10 mouse cellular contexts compared by ENCODE assay signal in the genomic region with DNA sequence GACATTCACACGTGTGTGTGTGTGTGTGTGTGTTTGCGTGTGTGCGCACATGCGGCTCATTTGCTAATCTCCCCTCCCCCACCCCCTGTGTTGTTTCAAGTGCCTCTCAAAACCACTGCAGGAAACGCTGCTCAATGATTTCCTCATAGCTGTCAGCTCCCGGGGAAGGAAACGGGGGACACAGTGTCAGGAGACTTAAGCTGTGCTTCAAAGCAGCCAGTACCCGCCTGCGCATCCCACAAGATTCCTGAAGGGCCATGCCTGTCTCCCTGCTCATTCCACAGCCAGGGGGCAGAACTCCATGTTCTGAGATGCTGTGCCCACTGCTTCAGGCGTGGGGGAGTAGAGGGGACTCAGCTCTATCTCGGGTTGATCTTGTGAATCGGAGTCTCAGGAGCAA. TPM values are rescaled to one million over a fixed set of nuclear protein-coding genes. Genes with fewer than 3 reads are reported as not detected.
DNase-seq lines count a peak whose midpoint lies in the region; ATAC-seq and TF ChIP-seq lines count a peak whose summit lies in the region.
"Had no signal": no experiment of that assay in that cellular context is flagged by ENCODE, and none has a peak within 500 bp of the region (broad histone marks: within the 10 kb centered on the region; RNA-seq: fewer than 3 reads in every experiment).

No protein-coding gene starts in this region.

- no peaks in the 10 kb centered on the region for H3K27me3 ChIP-seq in embryonic facial prominence, embryonic 10.5 days (replicated peaks; ENCODE audit: low read depth, poor library complexity, severe bottlenecking)
- H3K27me3 ChIP-seq in midbrain, postnatal 0 days (ENCODE audit: insufficient read depth, low read length), result no peaks in the 10 kb centered on the region
- no peaks in the 10 kb centered on the region for H3K27me3 ChIP-seq in intestine, embryonic 15.5 days (replicated peaks)

- H3K4me3 ChIP-seq in embryonic facial prominence, embryonic 10.5 days, result no peak overlapping the region
- no peak overlapping the region for H3K4me3 ChIP-seq in midbrain, postnatal 0 days (ENCODE audit: low read depth, low read length)
- H3K4me3 ChIP-seq in intestine, embryonic 15.5 days (replicated peaks), result no peak overlapping the region

- 0 out of 2 replicates have a peak, but pooled peaks have one; percentile 31 for ATAC-seq in midbrain, postnatal 0 days (ENCODE audit: low FRiP score)
- ATAC-seq in intestine, embryonic 15.5 days, result no peak

- intact Hi-C loops in heart, postnatal 25 days (cut with DNase I), result no loop called here

- H3K4me2 ChIP-seq in midbrain, postnatal 0 days (ENCODE audit: low read depth, low read length, poor library complexity, severe bottlenecking), result no peak overlapping the region
- no peak overlapping the region for H3K4me2 ChIP-seq in intestine, embryonic 15.5 days (replicated peaks)

- no peaks in the 10 kb centered on the region for H3K9me3 ChIP-seq in embryonic facial prominence, embryonic 10.5 days
- no peaks in the 10 kb centered on the region for H3K9me3 ChIP-seq in midbrain, postnatal 0 days (ENCODE audit: low read length)
- no peaks in the 10 kb centered on the region for H3K9me3 ChIP-seq in intestine, embryonic 15.5 days
- H3K9me3 ChIP-seq: G1E had no signal

- H3K27ac ChIP-seq in embryonic facial prominence, embryonic 10.5 days (replicated peaks), result no peak overlapping the region; the same call in 1 of the 2 replicates
- no peak overlapping the region for H3K27ac ChIP-seq in midbrain, postnatal 0 days (ENCODE audit: low read depth, low read length)
- H3K27ac ChIP-seq in intestine, embryonic 15.5 days, result no peak overlapping the region

- 57% methylated on average over 12 of the region's 12 CpGs for WGBS in embryonic facial prominence, embryonic 10.5 days
- WGBS in midbrain, postnatal 0 days, result 48% methylated on average over 12 of the region's 12 CpGs
- 54% methylated on average over 12 of the region's 12 CpGs for WGBS in intestine, embryonic 15.5 days

- H3K4me1 ChIP-seq in embryonic facial prominence, embryonic 10.5 days, result peaks cover 24% of the 10 kb centered on the region
- no peaks in the 10 kb centered on the region for H3K4me1 ChIP-seq in midbrain, postnatal 0 days (ENCODE audit: insufficient read depth, low read length)
- no peaks in the 10 kb centered on the region; the same call in 1 of the 2 replicates for H3K4me1 ChIP-seq in intestine, embryonic 15.5 days (replicated peaks)

- H3K36me3 ChIP-seq in embryonic facial prominence, embryonic 10.5 days (replicated peaks), result no peaks in the 10 kb centered on the region
- H3K36me3 ChIP-seq in midbrain, postnatal 0 days (ENCODE audit: insufficient read depth, low read length), result no peaks in the 10 kb centered on the region
- H3K36me3 ChIP-seq in intestine, embryonic 15.5 days, result no peaks in the 10 kb centered on the region
- H3K36me3 ChIP-seq: G1E had no signal

- peak; percentile 65 for TF ChIP-seq CTCF in midbrain, postnatal 0 days (IDR thresholded peaks at IDR 0.05)

- peak; percentile 16 to 23 for DNase-seq in heart, adult 18-20 months
- no peak for DNase-seq in heart, postnatal 25 days (ENCODE audit: low spot score)
- peak; percentile 78 for DNase-seq in CD4-positive, CD25-positive, alpha-beta regulatory T cell, adult 2 months (ENCODE audit: low read depth, low spot score)
- DNase-seq in embryonic facial prominence, embryonic 10.5 days (ENCODE audit: low spot score), result peak; percentile 36
- DNase-seq in kidney, postnatal 14 days, result peak; percentile 57
- no peak for DNase-seq in midbrain, postnatal 0 days (ENCODE audit: low spot score)
- no peak for DNase-seq in gastrocnemius, adult 8-10 months (ENCODE audit: low spot score in 2 of 2)

- H3K9ac ChIP-seq in midbrain, postnatal 0 days (replicated peaks; ENCODE audit: low read length, poor library complexity, severe bottlenecking), result no peak overlapping the region
- no peak overlapping the region for H3K9ac ChIP-seq in intestine, embryonic 15.5 days

RNA-seq across cellular contexts. Expression of a gene that starts 5.6 kb away (rescaled TPM):
- total RNA-seq in heart, adult 18-20 months (2021), result not detected
- not detected for total RNA-seq in heart, postnatal 25 days (2021)
- polyA plus RNA-seq in embryonic facial prominence, embryonic 10.5 days (2016; fragmentation: Nextera tagmentation; extraction: Ambion mirVana), result 0.02 and 0.14 TPM in 2 replicates
- total RNA-seq in midbrain, postnatal 0 days (2014; rRNA removed), result not detected in 2 replicates
- not detected in 2 replicates for polyA plus RNA-seq in midbrain, postnatal 0 days (2015; fragmentation: Nextera tagmentation; extraction: Ambion mirVana)
- not detected for total RNA-seq in gastrocnemius, adult 8-10 months (2022)
- polyA plus RNA-seq in intestine, embryonic 15.5 days (2015; fragmentation: Nextera tagmentation; extraction: Ambion mirVana), result 0.03 TPM in 1 of 2 replicates, not detected in the other
- total RNA-seq: heart, postnatal 14 days had no signal
- polyA plus RNA-seq: G1E had no signal

RNA-seq across cellular contexts. Expression of a gene that starts 7.5 kb away (rescaled TPM):
- under 1 TPM in 1 of 2 experiments, not detected in 1; 0.05 TPM for total RNA-seq in heart, adult 18-20 months (2021)
- total RNA-seq in heart, postnatal 25 days (2021), result not detected
- polyA plus RNA-seq in embryonic facial prominence, embryonic 10.5 days (2016; fragmentation: Nextera tagmentation; extraction: Ambion mirVana), result not detected in 2 replicates
- 0.27 TPM in 1 of 2 replicates, not detected in the other for total RNA-seq in midbrain, postnatal 0 days (2014; rRNA removed)
- 0.05 TPM in 1 of 2 replicates, not detected in the other for polyA plus RNA-seq in midbrain, postnatal 0 days (2015; fragmentation: Nextera tagmentation; extraction: Ambion mirVana)
- total RNA-seq in gastrocnemius, adult 8-10 months (2022), result not detected
- polyA plus RNA-seq in intestine, embryonic 15.5 days (2015; fragmentation: Nextera tagmentation; extraction: Ambion mirVana), result not detected in 2 replicates
- total RNA-seq: heart, postnatal 14 days had no signal
- polyA plus RNA-seq: G1E had no signal

RNA-seq across cellular contexts. Expression of a gene that starts 10.7 kb away (rescaled TPM):
- not detected for total RNA-seq in heart, adult 18-20 months (2021)
- not detected for total RNA-seq in heart, postnatal 25 days (2021)
- not detected in 2 replicates for polyA plus RNA-seq in embryonic facial prominence, embryonic 10.5 days (2016; fragmentation: Nextera tagmentation; extraction: Ambion mirVana)
- total RNA-seq in midbrain, postnatal 0 days (2014; rRNA removed), result not detected in 2 replicates
- not detected in 2 replicates for polyA plus RNA-seq in midbrain, postnatal 0 days (2015; fragmentation: Nextera tagmentation; extraction: Ambion mirVana)
- not detected for total RNA-seq in gastrocnemius, adult 8-10 months (2022)
- polyA plus RNA-seq in intestine, embryonic 15.5 days (2015; fragmentation: Nextera tagmentation; extraction: Ambion mirVana), result not detected in 2 replicates
- total RNA-seq: heart, postnatal 14 days had no signal
- polyA plus RNA-seq: G1E had no signal

RNA-seq across cellular contexts. Expression of a gene that starts 27.0 kb away (rescaled TPM):
- total RNA-seq in heart, adult 18-20 months (2021), result not detected
- not detected for total RNA-seq in heart, postnatal 25 days (2021)
- polyA plus RNA-seq in embryonic facial prominence, embryonic 10.5 days (2016; fragmentation: Nextera tagmentation; extraction: Ambion mirVana), result not detected in 2 replicates
- total RNA-seq in midbrain, postnatal 0 days (2014; rRNA removed), result 0.14 TPM in 1 of 2 replicates, not detected in the other
- polyA plus RNA-seq in midbrain, postnatal 0 days (2015; fragmentation: Nextera tagmentation; extraction: Ambion mirVana), result not detected in 2 replicates
- not detected for total RNA-seq in gastrocnemius, adult 8-10 months (2022)
- polyA plus RNA-seq in intestine, embryonic 15.5 days (2015; fragmentation: Nextera tagmentation; extraction: Ambion mirVana), result not detected in 2 replicates
- total RNA-seq: heart, postnatal 14 days had no signal
- polyA plus RNA-seq: G1E had no signal

RNA-seq across cellular contexts. Expression of a gene that starts 29.0 kb away (rescaled TPM):
- total RNA-seq in heart, adult 18-20 months (2021), result 10 to 100 TPM; 14.6 to 19.4 TPM
- 10 to 100 TPM; 16.2 to 18.3 TPM for total RNA-seq in heart, postnatal 25 days (2021)
- 99.3 and 115 TPM in 2 replicates for polyA plus RNA-seq in embryonic facial prominence, embryonic 10.5 days (2016; fragmentation: Nextera tagmentation; extraction: Ambion mirVana)
- 13.0 and 17.1 TPM in 2 replicates for total RNA-seq in midbrain, postnatal 0 days (2014; rRNA removed)
- 13.0 and 15.3 TPM in 2 replicates for polyA plus RNA-seq in midbrain, postnatal 0 days (2015; fragmentation: Nextera tagmentation; extraction: Ambion mirVana)
- 1 to 10 TPM; 5.5 to 9.3 (median 7.5) TPM for total RNA-seq in gastrocnemius, adult 8-10 months (2022)
- 81.8 and 86.9 TPM in 2 replicates for polyA plus RNA-seq in intestine, embryonic 15.5 days (2015; fragmentation: Nextera tagmentation; extraction: Ambion mirVana)

Comparison
In these comparisons a context has a peak if more than half of its experiments do, and no peak if none do; other contexts are left out.
1. DNase-seq: peak in heart, adult 18-20 months (2 of 2), CD4-positive, CD25-positive, alpha-beta regulatory T cell, adult 2 months (single experiment), embryonic facial prominence, embryonic 10.5 days (single experiment) and kidney, postnatal 14 days (single experiment); none in heart, postnatal 25 days (single experiment), midbrain, postnatal 0 days (single experiment) and gastrocnemius, adult 8-10 months (0 of 2).